Mouse (Mus musculus) cerebellum, adult 2 months (tissue): ENCODE data around the gene Ppp1r8.

Source experiments
- CTCF ChIP-seq: fragments of 200-500 bp; IDR thresholded peaks from 2 replicates; pipeline ENCODE4 v1.5.1; 2011; ENCODE audit warnings: low read depth, mild to moderate bottlenecking, control low read depth, low read length, moderate library complexity, borderline replicate concordance; ENCODE audit not compliant: insufficient read depth
- POLR2A ChIP-seq: fragments of 200-500 bp; IDR thresholded peaks from 2 replicates; pipeline ENCODE4 v1.6.1; 2011; ENCODE audit warnings: low read length, control low read depth, borderline replicate concordance; ENCODE audit not compliant: insufficient read depth

GRCm38 (mm10) chr4:132795171-132795570 lies 47.8 kb downstream of the Ppp1r8 start:
- TF ChIP-seq CTCF (no peak), POLR2A (no peak)
